Mouse (Mus musculus): ENCODE data around the gene Mau2.

DNA sequence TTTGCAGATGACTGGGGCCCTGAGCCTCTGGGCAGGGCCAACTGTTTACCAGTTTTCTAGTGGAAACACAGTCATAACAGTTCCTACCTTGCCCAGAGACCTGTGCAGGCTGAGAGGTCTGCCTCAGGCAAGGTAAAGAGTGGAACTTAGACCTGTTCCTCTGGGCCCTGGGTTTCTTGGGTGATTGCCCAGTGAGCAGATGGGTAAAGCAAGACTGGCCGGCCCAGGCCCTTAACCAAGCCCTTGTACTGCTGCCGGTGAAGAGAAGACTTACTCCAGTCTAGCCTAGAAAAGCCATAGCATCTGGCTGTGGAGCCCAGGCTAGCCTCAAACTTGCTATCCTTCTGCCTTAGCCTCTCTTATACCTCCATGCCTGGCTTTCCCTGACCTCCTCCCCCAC, 39.4 kb upstream of the Mau2 start:
- TF ChIP-seq CTCF (IDR thresholded peaks at IDR 0.05; ENCODE audit: control insufficient read depth, insufficient read depth, insufficient replicate concordance, low read depth, low read length) (no peak), POLR2A (IDR thresholded peaks at IDR 0.05; ENCODE audit: control insufficient read depth, low read depth, low read length) (no peak)
